Mouse (Mus musculus) embryonic facial prominence, embryonic 13.5 days (tissue): Measurements from ENCODE around the gene Trim28. TPM values are rescaled to one million over a fixed set of nuclear protein-coding genes. Genes with fewer than 3 reads are reported as not detected.
A peak's percentile ranks its signal among the peaks of the same experiment; 100 is the strongest.

Source experiments
- ATAC-seq: fragments of 200-750 bp; cut with Nextera tagmentation; 2 replicates; pipeline ENCODE4 v1.8.0; 2017; ENCODE audit warnings: low read depth; ENCODE audit not compliant: insufficient number of reproducible peaks, insufficient read depth, low FRiP score, low TSS enrichment
- H3K27ac ChIP-seq: fragments of 300-500 bp; sonication (generic); 2 replicates; pipeline ENCODE4 v1.5.1; 2015; ENCODE audit warnings: moderate library complexity, mild to moderate bottlenecking, inconsistent platforms
- H3K27me3 ChIP-seq: fragments of 300-500 bp; sonication (generic); 2 replicates; pipeline ENCODE4 v1.6.1; 2015; ENCODE audit warnings: mild to moderate bottlenecking, inconsistent platforms
- H3K36me3 ChIP-seq: fragments of 300-500 bp; sonication (generic); 2 replicates; pipeline ENCODE4 v1.6.1; 2015; ENCODE audit warnings: mild to moderate bottlenecking, inconsistent platforms
- H3K4me1 ChIP-seq: fragments of 300-500 bp; sonication (generic); 2 replicates; pipeline ENCODE4 v1.6.1; 2015; ENCODE audit warnings: inconsistent platforms
- H3K4me2 ChIP-seq: fragments of 300-500 bp; sonication (generic); 2 replicates; pipeline ENCODE4 v1.6.1; 2015; ENCODE audit warnings: moderate library complexity, mild to moderate bottlenecking, inconsistent platforms
- H3K4me3 ChIP-seq: fragments of 300-500 bp; sonication (generic); 2 replicates; pipeline ENCODE4 v1.5.1; 2015; ENCODE audit warnings: mild to moderate bottlenecking, inconsistent platforms
- H3K9ac ChIP-seq: fragments of 300-500 bp; sonication (generic); 2 replicates; pipeline ENCODE4 v1.6.1; 2015; ENCODE audit warnings: mild to moderate bottlenecking, inconsistent platforms
- H3K9me3 ChIP-seq: fragments of 300-500 bp; sonication (generic); 2 replicates; pipeline ENCODE4 v1.6.1; 2016; ENCODE audit warnings: inconsistent platforms
- WGBS: fragments of 180-500 bp; shearing (Covaris S2); methylation state at CpG from one replicate; pipeline ENCODE4 v1.1.7; 2015; ENCODE audit warnings: mixed read lengths; 5-methylcytosine and 5-hydroxymethylcytosine counted together
- polyA plus RNA-seq: library from polyadenylated mRNA; unstranded; fragments of >200 nt; fragmentation: Nextera tagmentation; extraction: Ambion mirVana; gene quantifications from 2 replicates; pipeline ENCODE4 v1.2.1, GENCODE M21; 2015

Trim28 gene
- polyA plus RNA-seq, 1 experiment from 2014 or later = 337 TPM

- Histone ChIP-seq H3K27ac (peak overlapping the region; percentile 100), H3K36me3 (peaks cover 40% of the 10 kb centered on the region), H3K9ac (peak overlapping the region; percentile 99), H3K4me1 (peaks cover 28% of the 10 kb centered on the region), H3K4me2 (peak overlapping the region; percentile 98), H3K4me3 (peak overlapping the region; percentile 92), H3K27me3 (no peaks in the 10 kb centered on the region), H3K9me3 (no peaks in the 10 kb centered on the region)
- under 1% methylated on average over 79 of the region's 95 CpGs for WGBS
- ATAC-seq = peak; percentile 89
These were observed 25.2 kb downstream of the Trim28 start for GRCm38 (mm10) chr7:13023928-13024731.

DNA sequence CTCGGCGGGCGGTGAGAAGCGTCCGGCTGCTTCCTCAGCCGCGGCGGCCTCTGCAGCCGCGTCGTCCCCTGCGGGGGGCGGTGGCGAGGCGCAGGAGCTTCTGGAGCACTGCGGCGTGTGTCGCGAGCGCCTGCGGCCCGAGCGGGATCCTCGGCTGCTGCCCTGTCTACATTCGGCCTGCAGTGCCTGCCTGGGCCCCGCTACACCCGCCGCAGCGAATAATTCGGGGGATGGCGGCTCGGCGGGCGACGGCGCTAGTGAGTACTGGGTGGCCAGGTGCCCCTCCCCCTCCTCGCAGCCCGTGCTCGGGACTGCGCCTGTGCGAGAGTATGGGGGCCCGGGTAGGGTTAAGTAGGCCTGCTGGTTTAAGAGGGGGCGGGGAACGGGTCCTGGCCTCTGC lies 25.9 kb downstream of the Trim28 start:
- Histone ChIP-seq H3K4me2 (peak overlapping the region; percentile 98), H3K4me1 (peaks cover 28% of the 10 kb centered on the region), H3K9me3 (no peaks in the 10 kb centered on the region), H3K36me3 (peaks cover 47% of the 10 kb centered on the region), H3K4me3 (peak overlapping the region; percentile 92), H3K9ac (peak overlapping the region; percentile 99), H3K27me3 (no peaks in the 10 kb centered on the region), H3K27ac (peak overlapping the region; percentile 100)
- WGBS = under 1% methylated on average over 44 of the region's 44 CpGs
- ATAC-seq = peak; percentile 40

- H3K4me3 ChIP-seq = peak overlapping the region; percentile 92
- H3K9me3 ChIP-seq = no peaks in the 10 kb centered on the region
- H3K4me2 ChIP-seq = peak overlapping the region; percentile 98
- peak overlapping the region; percentile 99 for H3K9ac ChIP-seq
- peak overlapping the region; percentile 100 for H3K27ac ChIP-seq
- peaks cover 55% of the 10 kb centered on the region for H3K36me3 ChIP-seq
- no peak for ATAC-seq
- H3K27me3 ChIP-seq = no peaks in the 10 kb centered on the region
- WGBS = 19% methylated on average over 4 of the region's 4 CpGs
- H3K4me1 ChIP-seq = peaks cover 28% of the 10 kb centered on the region
These were observed 26.7 kb downstream of the Trim28 start for GRCm38 (mm10) chr7:13025511-13026112.

DNA sequence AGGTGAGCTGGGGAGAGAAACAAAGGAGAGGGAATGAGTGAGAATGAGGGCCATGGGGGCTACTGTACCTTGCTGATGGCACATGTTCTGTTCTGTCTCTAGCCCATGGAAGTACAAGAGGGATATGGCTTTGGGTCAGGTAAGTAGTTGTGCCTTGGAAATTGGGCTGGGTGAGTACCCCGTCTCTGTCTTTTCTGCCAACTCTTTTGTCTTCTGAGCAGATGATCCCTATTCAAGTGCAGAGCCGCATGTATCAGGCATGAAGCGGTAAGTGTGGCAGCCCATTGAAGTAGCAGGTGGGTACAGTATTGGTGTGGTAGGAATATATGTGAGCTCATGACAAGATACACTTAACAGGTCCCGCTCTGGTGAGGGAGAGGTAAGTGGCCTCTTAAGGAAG lies 30.1 kb downstream of the Trim28 start:
- Histone ChIP-seq H3K27ac (peak overlapping the region; percentile 11; the same call in 1 of the 2 replicates), H3K4me2 (no peak overlapping the region), H3K9me3 (no peaks in the 10 kb centered on the region), H3K4me3 (no peak overlapping the region), H3K36me3 (peaks cover 85% of the 10 kb centered on the region), H3K27me3 (no peaks in the 10 kb centered on the region), H3K4me1 (peaks cover 36% of the 10 kb centered on the region), H3K9ac (0 out of 2 replicates have a peak overlapping the region, but pooled peaks have one; percentile 32)
- 95% methylated on average over 4 of the region's 4 CpGs for WGBS
- ATAC-seq = no peak

- H3K27me3 ChIP-seq = no peaks in the 10 kb centered on the region
- no peak overlapping the region for H3K4me2 ChIP-seq
- peaks cover 43% of the 10 kb centered on the region for H3K4me1 ChIP-seq
- 75% methylated on average over 5 of the region's 5 CpGs for WGBS
- H3K9ac ChIP-seq = no peak overlapping the region
- ATAC-seq = no peak
- H3K36me3 ChIP-seq = peaks cover 88% of the 10 kb centered on the region
- no peaks in the 10 kb centered on the region for H3K9me3 ChIP-seq
- H3K27ac ChIP-seq = no peak overlapping the region
- no peak overlapping the region for H3K4me3 ChIP-seq
These were observed 32.2 kb downstream of the Trim28 start for GRCm38 (mm10) chr7:13031069-13031468.

DNA sequence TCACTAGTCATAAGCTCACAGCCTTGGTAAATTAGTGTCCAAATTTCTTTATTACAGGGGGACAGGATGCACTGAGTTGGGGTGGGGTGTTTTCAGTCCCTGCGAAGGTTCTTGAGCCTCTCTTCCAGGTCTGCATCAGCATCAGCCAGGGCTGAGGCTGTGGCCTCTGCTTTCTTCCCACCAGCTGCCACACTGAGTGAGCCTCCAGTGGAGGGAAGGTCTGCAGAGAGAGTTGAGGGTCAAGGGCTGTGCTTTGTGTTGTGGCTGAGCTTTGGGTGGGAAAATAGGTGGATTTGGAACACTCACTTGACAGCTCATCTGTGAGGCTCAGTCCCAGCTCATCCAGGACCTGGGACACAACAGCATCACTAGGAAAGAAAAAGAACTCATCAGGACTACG lies 33.1 kb downstream of the Trim28 start:
- no peak for ATAC-seq
- no peak overlapping the region; the same call in 1 of the 2 replicates for H3K27ac ChIP-seq
- no peaks in the 10 kb centered on the region for H3K27me3 ChIP-seq

DNA sequence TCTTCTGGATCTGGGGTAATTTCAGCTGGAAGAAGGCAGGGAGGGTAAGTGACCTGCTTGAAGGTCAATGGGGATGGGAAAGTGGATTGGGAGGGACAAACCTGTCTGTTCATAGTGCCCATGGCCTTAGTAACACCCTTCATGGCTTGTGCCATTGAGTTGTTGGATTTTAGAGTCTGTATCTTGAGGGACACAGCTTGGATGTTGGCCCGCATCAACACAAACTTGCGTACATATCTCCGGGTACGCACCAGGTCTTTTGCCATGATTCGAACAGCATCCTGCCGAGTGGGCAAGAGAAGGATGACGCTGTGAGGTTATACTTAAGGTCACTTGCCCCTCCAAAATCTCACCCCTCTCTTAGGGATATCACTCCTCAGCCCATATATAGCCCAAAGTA lies 33.6 kb downstream of the Trim28 start:
- peaks cover 40% of the 10 kb centered on the region for H3K4me1 ChIP-seq
- H3K27me3 ChIP-seq = no peaks in the 10 kb centered on the region
- 91% methylated on average over 7 of the region's 7 CpGs for WGBS
- H3K27ac ChIP-seq = peak overlapping the region; percentile 5; the same call in 1 of the 2 replicates
- H3K9me3 ChIP-seq = no peaks in the 10 kb centered on the region
- no peak overlapping the region for H3K4me3 ChIP-seq
- no peak for ATAC-seq
- no peak overlapping the region for H3K4me2 ChIP-seq
- peaks cover 78% of the 10 kb centered on the region for H3K36me3 ChIP-seq
- 0 out of 2 replicates have a peak overlapping the region, but pooled peaks have one; percentile 0 for H3K9ac ChIP-seq

More for the DNA sequence above, 33.1 kb downstream of the Trim28 start:
- Histone ChIP-seq H3K4me2 (no peak overlapping the region), H3K4me1 (peaks cover 43% of the 10 kb centered on the region), H3K36me3 (peaks cover 84% of the 10 kb centered on the region), H3K9me3 (no peaks in the 10 kb centered on the region), H3K4me3 (no peak overlapping the region), H3K9ac (peak overlapping the region; percentile 0; the same call in 1 of the 2 replicates)
- WGBS = 81% methylated on average over 2 of the region's 2 CpGs

GRCm38 (mm10) chr7:13033451-13034147 lies 34.7 kb downstream of the Trim28 start:
- Histone ChIP-seq H3K36me3 (peaks cover 67% of the 10 kb centered on the region), H3K4me2 (peak overlapping the region; percentile 85)
- 42% methylated on average over 13 of the region's 13 CpGs for WGBS

GRCm38 (mm10) chr7:13034148-13034977 lies 35.4 kb downstream of the Trim28 start, which contains the start of gene Chmp2a:
TSS of gene Chmp2a (minus strand) at chr7:13034807.
- Histone ChIP-seq H3K9me3 (no peaks in the 10 kb centered on the region), H3K4me1 (peaks cover 47% of the 10 kb centered on the region), H3K9ac (peak within 1 kb of the TSS; percentile 99), H3K4me3 (peak within 1 kb of the TSS; percentile 56), H3K4me2 (peak within 1 kb of the TSS; percentile 85), H3K36me3 (peaks cover 60% of the 10 kb centered on the region), H3K27ac (peak within 1 kb of the TSS; percentile 92), H3K27me3 (no peaks in the 10 kb centered on the region)
- ATAC-seq = peak; percentile 82
- under 1% methylated on average over 45 of the region's 45 CpGs for WGBS

More at GRCm38 (mm10) chr7:13033451-13034147, 34.7 kb downstream of the Trim28 start:
- Histone ChIP-seq H3K27me3 (no peaks in the 10 kb centered on the region), H3K27ac (peak overlapping the region; percentile 92), H3K4me3 (peak overlapping the region; percentile 56), H3K4me1 (peaks cover 41% of the 10 kb centered on the region), H3K9me3 (no peaks in the 10 kb centered on the region), H3K9ac (peak overlapping the region; percentile 84)
- no peak for ATAC-seq

- no peaks in the 10 kb centered on the region for H3K9me3 ChIP-seq
These were observed 36.4 kb downstream of the Trim28 start for GRCm38 (mm10) chr7:13035211-13035855.

More at GRCm38 (mm10) chr7:13035211-13035855, 36.4 kb downstream of the Trim28 start:
- 83% methylated on average over 17 of the region's 17 CpGs for WGBS
- H3K4me3 ChIP-seq = peak overlapping the region; percentile 56
- H3K4me2 ChIP-seq = peak overlapping the region; percentile 85
- ATAC-seq = no peak
- H3K27me3 ChIP-seq = no peaks in the 10 kb centered on the region
- H3K36me3 ChIP-seq = peaks cover 50% of the 10 kb centered on the region
- H3K4me1 ChIP-seq = peaks cover 47% of the 10 kb centered on the region
- H3K27ac ChIP-seq = peak overlapping the region; percentile 92
- peak overlapping the region; percentile 99; the same call in 1 of the 2 replicates for H3K9ac ChIP-seq
